Mouse (Mus musculus) left cerebral cortex, adult 2 months (tissue): ENCODE measurements at regions not wholly inside any gene's neighbourhood (a gene's known extent, or its start where the extent isn't known, plus 50 kb on each side); places are given as distances from the start of the nearest gene placed in this dataset.

Experiments
- DNase-seq, 2 experiments: peaks; one replicate each; pipeline ENCODE4 v3.0.0; 2021 to 2022; ENCODE audit warnings: low spot score in 2 of 2, mixed read lengths in 1 of 2; ENCODE audit errors: extremely low spot score in 1 of 2
- H3K27ac ChIP-seq: fragments of 200-600 bp; 2 replicates; pipeline ENCODE4 v1.8.1; 2022
- H3K4me3 ChIP-seq: fragments of 200-600 bp; 2 replicates; pipeline ENCODE4 v1.8.1; 2022
- CTCF ChIP-seq: fragments of 200-600 bp; IDR thresholded peaks from 2 replicates; pipeline ENCODE4 v1.8.1; 2022; ENCODE audit warnings: antibody characterized with exemption, mild to moderate bottlenecking, moderate library complexity
- intact Hi-C: fragments of 180-260 bp; cut with DNase I; formaldehyde crosslinking; loops from one replicate; pipeline ENCODE4 v1.15.1; 2025

GRCm38 (mm10) chr4:29282169-29282568 is 469.2 kb downstream of the Epha7 start:
- H3K27ac ChIP-seq, result no peak overlapping the region
- DNase-seq, result no peak
- intact Hi-C loops, result no loop called here
- TF ChIP-seq CTCF, result no peak
- no peak overlapping the region for H3K4me3 ChIP-seq

DNA sequence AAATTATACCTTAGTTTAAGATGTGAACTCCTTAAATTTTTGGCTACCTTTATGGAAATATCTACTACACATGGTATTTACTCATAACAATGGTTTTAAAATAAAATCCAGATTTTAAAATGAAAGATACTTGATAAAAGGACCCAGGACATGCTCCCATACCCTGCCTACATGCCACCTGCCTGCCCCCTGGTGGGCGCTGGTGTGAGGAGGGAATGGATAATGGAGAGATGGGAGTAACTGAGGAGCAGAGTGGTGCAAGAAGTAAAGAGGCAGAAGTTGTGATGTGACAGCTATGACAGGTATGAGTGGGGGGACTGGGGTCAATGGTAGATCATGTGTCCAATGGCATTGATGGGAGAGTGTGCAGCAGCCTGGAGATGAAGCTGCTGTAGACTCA is 488.4 kb downstream of the Epha7 start:
- DNase-seq, result no peak
- peak; percentile 28; the same call in 1 of the 2 replicates for TF ChIP-seq CTCF
- Histone ChIP-seq H3K27ac (no peak overlapping the region), H3K4me3 (no peak overlapping the region)
- intact Hi-C loops, result no loop called here

GRCm38 (mm10) chr4:29303951-29304350 is 491.0 kb downstream of the Epha7 start:
- TF ChIP-seq CTCF, result no peak
- H3K4me3 ChIP-seq, result no peak overlapping the region
- no peak for DNase-seq
- H3K27ac ChIP-seq, result no peak overlapping the region
- intact Hi-C loops, result no loop called here

- intact Hi-C loops, result no loop called here
- Histone ChIP-seq H3K27ac (no peak overlapping the region), H3K4me3 (no peak overlapping the region)
- no peak for DNase-seq
- TF ChIP-seq CTCF, result no peak
These were observed 494.3 kb downstream of the Epha7 start for GRCm38 (mm10) chr4:29307245-29307644.

DNA sequence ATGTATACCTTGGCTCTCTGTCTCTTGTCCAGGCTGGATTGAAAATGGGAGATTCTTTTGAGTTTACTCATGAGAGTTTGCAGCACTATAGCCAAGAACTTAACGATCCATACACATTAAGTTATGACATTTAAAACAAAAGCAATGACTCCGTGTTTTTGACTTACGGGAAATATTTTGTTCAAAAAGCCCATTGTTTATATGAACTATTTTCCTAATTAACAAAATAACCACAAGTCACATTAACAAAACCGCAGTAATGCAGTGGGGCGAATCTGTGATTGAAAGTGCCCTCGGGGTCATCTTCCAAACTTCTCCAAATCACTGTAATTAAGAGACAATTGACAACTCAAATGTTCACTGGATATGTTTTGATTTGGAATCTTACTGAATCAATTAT is 511.0 kb downstream of the Epha7 start:
- Histone ChIP-seq H3K4me3 (no peak overlapping the region), H3K27ac (no peak overlapping the region)
- DNase-seq, result no peak
- no peak for TF ChIP-seq CTCF
- intact Hi-C loops, result no loop called here

DNA sequence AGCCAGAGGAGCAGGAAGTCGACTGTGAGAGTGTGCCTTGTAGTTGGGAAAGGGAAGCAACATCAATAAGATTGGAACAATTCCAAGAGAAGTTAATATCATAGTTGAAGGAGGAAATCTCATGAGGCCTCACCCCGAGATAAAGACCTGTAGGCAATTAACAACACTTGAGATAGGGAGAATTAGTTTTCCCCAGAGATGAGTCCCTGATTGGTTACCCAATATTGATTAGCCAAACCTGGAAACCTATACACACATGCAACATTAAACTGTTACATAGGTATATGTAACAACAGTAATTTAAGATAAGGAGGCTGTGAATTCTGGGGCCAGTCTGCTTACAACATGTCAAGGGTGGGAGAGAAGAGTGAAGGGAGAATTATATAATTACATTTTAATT is 516.2 kb downstream of the Epha7 start:
- no peak overlapping the region for H3K4me3 ChIP-seq
- DNase-seq, result no peak
- H3K27ac ChIP-seq, result no peak overlapping the region
- intact Hi-C loops, result no loop called here
- no peak for TF ChIP-seq CTCF

DNA sequence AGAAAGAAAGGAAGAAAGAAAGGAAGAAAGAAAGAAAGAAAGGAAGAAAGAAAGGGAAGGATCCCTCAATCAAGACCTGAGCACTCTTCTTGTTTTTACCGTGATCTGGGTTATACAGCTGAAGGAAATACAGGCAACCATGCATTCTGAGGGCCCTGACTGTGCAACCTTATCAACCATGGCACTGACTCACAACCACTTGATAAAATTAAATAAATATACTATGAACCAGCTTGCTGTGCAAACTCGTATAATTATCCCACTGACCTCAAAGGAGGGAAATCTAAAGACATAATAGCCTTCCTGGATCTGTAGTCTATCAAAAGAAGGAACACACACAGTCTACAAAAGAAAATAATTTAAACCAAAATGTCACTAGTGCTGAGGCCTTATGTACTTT is 518.8 kb downstream of the Epha7 start:
- intact Hi-C loops, result no loop called here
- no peak overlapping the region for H3K4me3 ChIP-seq
- no peak overlapping the region for H3K27ac ChIP-seq
- DNase-seq, result no peak
- TF ChIP-seq CTCF, result no peak

DNA sequence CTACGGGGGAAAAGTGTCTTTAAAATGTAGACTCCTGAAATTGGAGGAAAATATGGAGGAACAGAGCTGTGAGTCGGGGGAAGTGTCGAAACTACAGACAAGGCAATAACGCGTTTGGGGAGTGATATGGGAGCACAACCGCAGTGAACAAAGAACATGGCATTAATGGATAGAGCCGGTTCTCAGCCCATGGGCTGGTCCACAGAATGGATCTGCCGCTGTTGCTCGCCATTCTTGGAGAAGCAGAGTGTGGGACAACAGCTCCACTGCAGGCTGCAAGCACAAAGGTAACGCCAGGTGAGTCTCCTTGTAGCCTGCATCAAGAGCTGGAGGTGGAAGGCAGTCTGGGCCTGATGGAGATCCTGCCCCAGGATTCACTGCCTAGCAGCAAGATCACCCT is 524.3 kb downstream of the Epha7 start:
- no peak overlapping the region for H3K27ac ChIP-seq
- DNase-seq, result no peak
- no peak for TF ChIP-seq CTCF
- H3K4me3 ChIP-seq, result no peak overlapping the region
- intact Hi-C loops, result no loop called here

- DNase-seq, result no peak
- Histone ChIP-seq H3K27ac (no peak overlapping the region), H3K4me3 (no peak overlapping the region)
- TF ChIP-seq CTCF, result no peak
- intact Hi-C loops, result no loop called here
These were observed 549.3 kb downstream of the Epha7 start for GRCm38 (mm10) chr4:29362191-29362590.

DNA sequence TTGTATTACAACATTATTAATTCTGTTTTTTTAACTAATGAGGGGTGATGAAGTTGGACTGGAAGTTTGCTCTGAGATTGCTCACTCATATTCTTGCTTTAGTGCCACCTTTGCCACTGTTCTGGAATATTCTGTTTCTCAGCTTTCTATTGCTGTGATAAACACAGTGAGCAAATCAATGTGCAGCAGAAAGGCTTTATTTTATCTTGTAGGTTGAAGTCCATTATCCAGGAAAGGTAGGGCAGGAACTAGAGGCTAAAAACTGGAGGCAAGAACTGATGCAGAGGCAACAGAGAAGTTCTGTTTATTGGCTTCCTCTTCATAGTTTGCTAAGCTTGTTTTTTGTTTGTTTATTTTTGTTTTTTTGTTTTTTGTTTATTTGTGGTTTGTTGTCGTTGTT is 576.4 kb downstream of the Epha7 start:
- no peak for DNase-seq
- Histone ChIP-seq H3K4me3 (no peak overlapping the region), H3K27ac (no peak overlapping the region)
- TF ChIP-seq CTCF, result no peak
- intact Hi-C loops, result no loop called here

DNA sequence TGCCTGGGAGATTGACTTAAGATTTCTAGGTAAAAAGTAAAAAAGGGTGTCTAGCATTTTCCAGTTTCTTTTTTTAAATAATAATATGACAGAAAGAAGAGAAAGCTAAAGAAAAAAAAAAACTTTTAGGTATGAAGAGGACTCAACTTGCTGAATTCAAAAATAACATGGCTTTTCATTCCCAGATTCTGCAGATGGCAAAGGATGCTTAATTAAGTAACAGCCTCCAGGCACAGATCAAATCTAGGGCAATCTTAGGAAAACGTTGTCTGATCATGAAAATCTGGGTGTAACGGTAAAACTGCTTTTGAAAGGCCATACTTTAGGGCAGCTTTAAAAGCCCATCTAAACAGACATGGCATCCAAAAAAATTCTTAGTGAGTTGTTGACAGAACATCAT is 577.4 kb downstream of the Epha7 start:
- no peak for DNase-seq
- no peak for TF ChIP-seq CTCF
- intact Hi-C loops, result no loop called here
- no peak overlapping the region for H3K27ac ChIP-seq
- no peak overlapping the region for H3K4me3 ChIP-seq

DNA sequence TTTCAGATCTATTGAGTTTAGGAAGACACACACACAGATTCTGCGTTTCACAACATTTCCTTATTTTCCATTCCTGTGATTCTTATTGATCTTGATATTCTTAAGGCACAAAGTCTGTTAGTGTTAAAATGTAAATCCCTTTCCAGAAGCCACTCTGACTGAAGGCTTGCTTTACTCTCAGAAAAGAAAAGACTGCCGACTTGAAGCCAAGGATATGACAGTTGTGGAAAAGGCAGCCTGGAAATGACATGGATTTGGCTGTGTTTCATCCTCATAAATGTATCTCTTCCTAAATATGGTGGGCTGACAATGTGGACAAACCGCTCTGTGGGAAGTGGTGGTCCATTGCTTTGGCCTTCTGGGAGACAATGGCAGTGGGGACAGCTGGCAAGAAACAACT is 589.2 kb downstream of the Epha7 start:
- TF ChIP-seq CTCF, result no peak
- no peak for DNase-seq
- Histone ChIP-seq H3K4me3 (no peak overlapping the region), H3K27ac (no peak overlapping the region)
- intact Hi-C loops, result no loop called here

DNA sequence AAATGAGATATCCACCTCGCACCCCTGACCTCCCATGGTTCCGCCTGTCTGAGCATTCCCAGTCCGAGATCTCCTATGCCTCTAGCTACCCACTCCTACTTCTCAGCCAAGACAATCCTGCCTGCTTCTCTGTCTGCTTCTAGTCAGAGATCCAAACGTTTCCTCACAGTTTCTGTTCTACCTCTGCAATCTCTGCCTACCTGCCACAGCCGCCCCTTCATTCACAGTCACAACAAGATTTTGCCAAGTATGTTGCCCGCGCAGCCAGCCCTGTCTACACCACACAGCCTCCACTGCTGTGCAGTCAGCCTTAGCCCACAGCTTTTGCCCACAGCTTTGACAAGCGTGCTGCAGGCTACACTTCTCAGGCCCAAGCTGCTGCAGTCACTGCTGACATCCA is 601.7 kb downstream of the Epha7 start:
- peak in 1 of 2 experiments; percentile 17 for DNase-seq
- TF ChIP-seq CTCF, result no peak
- Histone ChIP-seq H3K27ac (no peak overlapping the region), H3K4me3 (no peak overlapping the region)
- intact Hi-C loops, result no loop called here
